Mouse (Mus musculus) adrenal gland, postnatal 25 days (tissue): ENCODE measurements around the gene Espl1. TPM values are rescaled to one million over a fixed set of nuclear protein-coding genes. Genes with fewer than 3 reads are reported as not detected.
A peak's percentile ranks its signal among the peaks of the same experiment; 100 is the strongest.

ENCODE experiments used
- DNase-seq: peaks from one replicate; pipeline ENCODE4 v3.0.0; 2021; ENCODE audit warnings: mixed read lengths
- long read RNA-seq: library from polyadenylated mRNA; stranded (forward); transcript quantifications from one replicate; pipeline ENCODE4 v2.0.0, GENCODE M21; 2021
- total RNA-seq: library from RNA; stranded (reverse); gene quantifications from 2 replicates; pipeline ENCODE4 v1.2.3, GENCODE M21; 2021

Gene Espl1
- 4.1 and 6.3 TPM in 2 replicates for total RNA-seq
- long read RNA-seq: 0 reads

DNA sequence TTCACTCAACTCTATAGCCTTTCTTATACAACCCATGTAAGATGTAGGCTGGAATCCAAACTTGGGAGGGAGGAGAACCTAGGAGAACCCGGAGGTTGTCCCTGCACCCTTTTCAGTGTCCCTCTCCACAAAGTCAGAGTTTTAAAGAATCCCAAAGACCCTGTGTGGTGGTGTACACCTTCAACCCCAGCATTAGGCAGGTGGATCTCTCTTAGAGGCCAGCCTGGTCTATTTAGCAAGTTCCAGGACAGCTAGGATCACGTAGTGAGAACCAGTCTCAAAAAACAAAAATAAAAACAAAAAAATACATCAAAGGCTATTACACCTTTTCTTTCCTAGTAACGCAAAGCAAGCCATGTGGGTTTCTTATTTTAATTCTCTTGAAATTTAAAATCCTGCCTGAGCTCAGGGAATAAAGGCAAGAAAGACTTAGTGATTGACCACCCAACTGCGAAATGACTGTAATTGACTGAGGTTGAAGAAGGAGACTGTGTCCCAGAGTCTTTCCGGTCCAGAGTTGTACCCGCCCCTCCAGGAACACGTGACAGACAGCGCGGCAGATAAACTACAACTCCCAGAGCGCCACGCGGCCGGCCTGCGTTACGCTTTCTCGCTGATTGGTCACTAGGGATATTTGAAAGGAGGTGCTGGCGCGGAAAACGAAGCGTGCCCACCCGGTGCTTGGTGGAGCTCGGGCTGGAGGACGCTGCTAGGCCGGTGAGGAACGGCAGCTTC, at the start of gene Espl1:
Espl1 (plus strand) TSS at position 634 of the 735 bp plus-strand sequence.
- peak; percentile 91 for DNase-seq

GRCm38 (mm10) chr15:102246866-102247251, 49.2 kb upstream of the Espl1 start:
- peak; percentile 96 for DNase-seq

- peak; percentile 73 for DNase-seq
Measured at GRCm38 (mm10) chr15:102247252-102248130, 48.6 kb upstream of the Espl1 start.

GRCm38 (mm10) chr15:102248131-102248811, 47.8 kb upstream of the Espl1 start:
- no peak for DNase-seq

- DNase-seq: no peak
Measured at GRCm38 (mm10) chr15:102248812-102249191, 47.3 kb upstream of the Espl1 start.

DNA sequence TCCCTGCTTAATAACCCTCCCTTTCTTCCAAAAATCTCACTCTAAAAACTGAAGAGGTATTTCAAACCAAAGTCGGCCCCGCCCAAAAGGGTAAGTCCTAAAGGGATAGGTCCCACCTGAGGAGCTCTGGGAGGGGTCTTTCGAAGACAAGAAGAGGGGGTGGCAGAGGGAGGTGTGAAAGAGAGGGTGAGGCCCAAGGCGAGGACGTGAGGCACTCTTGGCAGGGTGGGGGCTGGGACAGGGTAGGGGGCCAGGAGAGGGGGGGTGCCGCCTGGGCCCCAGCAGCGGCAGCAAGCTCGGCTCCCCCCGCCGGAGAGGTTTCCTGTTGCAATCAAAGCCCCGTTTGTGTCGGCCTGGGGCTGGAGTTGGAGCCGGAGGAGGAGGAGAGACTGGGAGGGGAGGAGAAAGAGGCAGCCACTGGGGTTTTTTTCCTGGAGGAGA, 46.8 kb upstream of the Espl1 start:
- DNase-seq: no peak

GRCm38 (mm10) chr15:102249967-102250366, 46.1 kb upstream of the Espl1 start:
- DNase-seq: no peak

DNA sequence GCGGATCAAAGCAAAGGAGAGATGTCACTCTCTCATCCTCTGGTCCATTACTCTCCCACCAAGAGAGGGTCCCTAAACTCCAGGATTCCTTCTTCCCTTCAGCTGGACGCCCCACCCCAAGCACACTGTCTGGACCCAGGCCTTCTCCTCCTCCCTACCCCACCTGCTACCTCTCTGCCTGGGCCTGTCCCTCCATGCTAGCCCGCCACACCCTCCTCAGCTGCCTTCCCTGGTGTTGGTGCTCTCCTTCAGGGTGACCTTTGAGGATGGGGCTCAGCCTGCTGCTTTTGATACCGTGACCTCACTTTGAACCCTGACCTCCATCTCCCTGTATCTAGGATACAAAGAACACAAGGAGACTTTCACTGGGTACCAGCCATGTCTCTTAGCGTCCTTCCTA, 45.5 kb upstream of the Espl1 start:
- no peak for DNase-seq

DNA sequence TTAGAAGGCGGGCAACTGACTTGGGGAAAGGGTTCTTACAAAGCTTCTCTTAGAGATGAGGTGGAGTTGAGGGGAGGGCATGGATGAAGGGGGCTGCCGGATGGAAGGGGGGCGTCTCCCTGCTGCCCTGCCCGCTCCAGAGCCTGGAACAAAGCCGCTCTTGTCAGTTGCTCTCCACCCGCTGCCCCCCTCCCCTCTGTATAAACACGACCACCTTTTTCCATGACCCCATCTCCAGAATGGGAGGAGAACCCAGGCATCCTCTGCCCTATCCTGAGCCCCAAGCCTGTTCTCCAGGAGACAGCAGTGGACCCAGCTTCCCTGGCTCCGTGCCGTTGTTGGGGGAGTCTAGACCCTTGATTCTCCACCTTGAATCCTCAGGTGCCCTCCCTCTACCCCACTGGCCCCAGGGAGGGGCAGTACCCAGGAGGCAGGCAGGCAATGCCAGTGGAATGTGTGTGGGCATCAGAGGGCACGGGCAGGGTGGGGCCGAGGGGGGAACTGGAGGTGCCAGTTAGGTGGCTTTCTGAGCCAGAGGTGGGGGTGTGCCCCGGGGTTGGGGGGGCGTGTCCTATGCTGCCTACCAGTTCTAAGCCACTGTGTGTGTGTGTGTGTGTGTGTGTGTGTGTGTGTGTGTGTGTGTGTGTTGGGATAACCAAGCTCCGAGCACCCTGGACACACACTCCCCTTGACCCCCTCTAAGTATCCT, 40.4 kb upstream of the Espl1 start:
- DNase-seq: no peak

DNA sequence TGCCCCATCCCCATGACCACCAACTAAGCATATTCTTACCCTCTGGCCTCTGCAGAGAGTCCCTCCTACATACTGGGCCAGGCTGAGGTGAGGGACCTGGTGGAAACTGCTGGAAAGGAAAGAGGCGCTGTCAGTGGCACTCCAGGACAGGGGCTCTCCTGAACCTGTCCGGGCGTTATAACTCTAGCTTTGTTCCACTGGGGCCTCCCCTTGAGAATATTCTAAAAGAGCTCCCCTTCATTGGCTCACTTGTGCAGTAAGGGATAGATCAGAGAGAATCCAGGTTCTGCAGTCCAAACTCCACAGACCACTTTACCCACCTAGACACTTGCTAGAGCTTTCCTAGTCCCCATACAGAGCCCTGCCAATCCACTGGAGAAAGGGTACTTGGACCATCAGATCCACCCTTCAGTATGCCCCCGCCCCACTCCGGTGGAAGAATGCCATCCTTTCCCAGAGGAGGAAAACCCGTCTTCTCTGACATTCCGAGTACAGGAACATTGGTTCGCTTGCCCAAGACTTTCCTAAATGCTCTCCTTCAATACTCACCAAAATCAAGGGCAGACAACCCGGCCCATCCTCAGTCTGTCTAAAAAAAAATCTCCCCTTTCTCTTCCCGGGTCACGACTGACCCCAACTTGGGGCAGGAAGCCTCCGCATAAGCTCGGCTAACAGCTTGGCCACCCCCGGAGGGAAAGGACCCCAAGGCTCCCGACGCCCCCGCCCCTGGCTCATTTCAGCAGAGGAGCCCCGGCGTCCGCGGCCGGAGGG, 39.5 kb upstream of the Espl1 start:
- DNase-seq: no peak

- peak; percentile 63 for DNase-seq
Measured at GRCm38 (mm10) chr15:102257202-102258075, 38.6 kb upstream of the Espl1 start, which contains the start of gene Rarg. TSS of gene Rarg (minus strand) at chr15:102257517.

GRCm38 (mm10) chr15:102258076-102258470, 38.0 kb upstream of the Espl1 start:
- no peak for DNase-seq

DNA sequence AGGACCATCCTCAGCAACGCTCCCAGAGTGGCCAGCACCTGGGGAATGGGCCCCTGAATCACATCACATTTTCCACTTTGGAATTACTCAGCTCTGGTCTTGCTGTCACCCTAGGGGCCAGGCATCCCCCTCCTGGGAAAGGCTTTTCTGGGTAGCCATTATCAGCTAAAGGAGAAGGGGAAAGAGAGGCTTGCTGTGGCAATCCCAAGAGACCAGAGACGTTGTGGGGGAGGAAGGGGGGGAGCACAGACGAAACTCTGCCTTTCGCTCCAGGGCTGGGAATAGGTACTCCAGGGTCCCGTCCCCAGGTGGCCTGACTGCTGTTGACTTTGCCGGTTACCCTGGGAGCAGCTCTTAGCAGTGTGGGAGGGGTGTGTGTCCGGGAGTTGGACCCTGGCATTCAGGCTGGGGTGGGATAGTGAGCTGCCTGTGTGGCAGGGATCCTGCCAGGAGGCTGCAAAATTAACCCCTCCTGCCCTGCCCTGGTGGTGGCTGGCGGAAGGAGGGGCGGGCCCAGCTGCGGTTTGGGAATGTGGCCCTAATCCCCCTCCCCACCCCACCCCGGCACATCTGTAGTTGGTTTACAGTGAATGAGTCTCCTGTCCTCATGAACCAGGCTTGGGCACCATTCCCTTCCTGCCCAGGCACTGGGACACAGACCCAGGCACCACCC, 37.3 kb upstream of the Espl1 start:
- DNase-seq: no peak

GRCm38 (mm10) chr15:102262582-102262981, 33.5 kb upstream of the Espl1 start:
- DNase-seq: no peak

DNA sequence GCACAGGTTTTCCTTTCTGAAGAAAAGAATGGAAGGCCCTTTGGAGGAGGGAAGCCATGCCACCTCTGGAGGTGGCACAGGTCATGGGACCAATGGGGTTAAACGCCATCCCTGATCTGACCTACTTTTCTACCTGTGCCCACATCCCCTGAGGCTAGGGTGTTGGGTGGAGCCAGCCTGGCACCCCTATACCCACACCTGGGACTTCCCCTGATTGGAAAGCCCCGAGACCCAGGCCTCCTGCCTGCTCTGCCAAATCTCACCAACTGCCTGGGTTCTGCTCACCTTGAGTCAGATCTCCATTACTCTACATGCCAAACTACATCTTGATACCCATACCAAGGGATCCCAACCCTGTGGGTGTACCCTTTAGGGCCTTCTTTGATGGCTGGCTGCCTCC, 33.0 kb upstream of the Espl1 start:
- DNase-seq: no peak

- DNase-seq: no peak
Measured at GRCm38 (mm10) chr15:102265548-102265947, 30.5 kb upstream of the Espl1 start.

DNA sequence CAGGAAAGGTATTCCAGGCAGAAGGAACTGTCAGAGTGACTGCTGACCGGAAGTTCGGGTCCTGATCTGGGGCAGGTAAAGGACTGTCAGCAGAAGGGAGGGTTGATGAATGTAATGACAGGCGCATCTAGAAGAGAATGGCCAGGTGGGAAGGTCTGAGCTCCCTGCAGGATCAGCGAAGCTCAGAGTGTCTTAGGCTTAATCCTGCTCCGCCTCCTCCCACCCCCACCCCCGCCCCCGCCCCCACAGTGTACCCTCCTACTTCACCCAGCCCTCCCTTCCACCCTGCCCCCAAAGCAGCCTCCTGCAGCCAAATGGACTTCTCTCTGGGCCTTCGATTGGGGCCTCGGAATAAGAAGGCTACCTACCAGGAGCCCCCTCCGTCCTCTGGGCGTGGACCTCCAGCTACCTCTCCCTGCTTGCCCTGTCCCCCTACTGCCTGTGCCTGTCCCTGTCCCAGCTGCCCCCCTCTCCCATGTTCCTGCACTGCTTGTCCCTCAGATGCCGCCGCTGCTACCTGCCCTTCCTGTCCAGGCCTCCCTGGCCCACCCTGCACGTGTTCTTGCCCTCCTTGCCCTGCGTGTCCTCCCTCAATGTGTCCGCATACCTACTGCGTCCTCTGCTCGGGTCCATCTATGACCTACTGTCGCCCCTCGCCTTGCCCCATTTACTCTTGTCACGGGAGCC, 25.6 kb upstream of the Espl1 start, which contains the start of gene Gm9918:
Gm9918 (plus strand) TSS at position 290 of the 687 bp plus-strand sequence.
- DNase-seq: no peak

DNA sequence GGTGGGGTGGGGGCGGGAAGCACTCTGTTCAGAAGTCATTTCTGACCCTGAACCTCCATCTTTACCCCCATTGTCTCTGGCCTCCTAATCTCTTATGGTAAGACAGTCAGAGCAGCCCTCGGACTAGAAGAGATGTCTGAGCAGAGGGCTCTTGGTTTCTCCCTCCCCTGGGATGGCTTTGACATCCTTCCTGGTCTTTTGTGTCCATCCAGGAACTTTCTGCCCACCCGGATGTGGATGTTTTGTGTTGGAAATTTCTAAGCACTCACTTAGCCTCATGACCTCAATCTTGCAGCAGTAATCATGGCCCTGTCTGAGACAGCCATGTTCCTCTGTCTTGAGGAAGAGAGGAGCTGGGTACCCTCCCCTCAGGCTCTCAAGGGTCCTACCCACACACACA, 24.6 kb upstream of the Espl1 start:
- DNase-seq: no peak
